Mouse (Mus musculus): Measurements from ENCODE around the gene Resp18. TPM values are rescaled to one million over a fixed set of nuclear protein-coding genes. Genes with fewer than 3 reads are reported as not detected.
A peak's percentile ranks its signal among the peaks of the same experiment; 100 is the strongest.
"Not testable (repeated sequence)": the region's sequence is repeated elsewhere in the genome, so short reads cannot be mapped to it uniquely, and the experiment has no call there.

Gene Resp18
- total RNA-seq, 4 experiments from 2014 or later, result not detected

GRCm38 (mm10) chr1:75236117-75237050, 41.8 kb downstream of the Resp18 start, which contains the start of gene Dnajb2:
Gene Dnajb2, plus strand, starts transcription at chr1:75236406.
- peak; percentile 81 to 88 for DNase-seq (ENCODE audit: low spot score in 2 of 2)

GRCm38 (mm10) chr1:75234606-75235005, 43.6 kb downstream of the Resp18 start:
- DNase-seq (ENCODE audit: low spot score in 2 of 2), result no peak

GRCm38 (mm10) chr1:75232489-75232888, 45.7 kb downstream of the Resp18 start:
- DNase-seq (ENCODE audit: low spot score in 2 of 2), result not testable (repeated sequence)

- no peak for DNase-seq (ENCODE audit: low spot score in 2 of 2)
Observed at GRCm38 (mm10) chr1:75231664-75232152, 46.5 kb downstream of the Resp18 start, which contains the start of gene A630095N17Rik. Gene A630095N17Rik, minus strand, starts transcription at chr1:75232102.

GRCm38 (mm10) chr1:75231224-75231623, 47.0 kb downstream of the Resp18 start:
- no peak for DNase-seq (ENCODE audit: low spot score in 2 of 2)

GRCm38 (mm10) chr1:75230335-75230994, 47.8 kb downstream of the Resp18 start:
- DNase-seq (ENCODE audit: low spot score in 2 of 2), result no peak

- DNase-seq (ENCODE audit: low spot score in 2 of 2), result no peak
Observed at GRCm38 (mm10) chr1:75229158-75229557, 49.1 kb downstream of the Resp18 start.

- DNase-seq (ENCODE audit: low spot score in 2 of 2), result no peak
Observed at GRCm38 (mm10) chr1:75227653-75228052, 50.6 kb downstream of the Resp18 start.

GRCm38 (mm10) chr1:75226138-75226537, 52.1 kb downstream of the Resp18 start:
- DNase-seq (ENCODE audit: low spot score in 2 of 2), result no peak

GRCm38 (mm10) chr1:75225473-75225872, 52.7 kb downstream of the Resp18 start:
- DNase-seq (ENCODE audit: low spot score in 2 of 2), result no peak

- no peak for DNase-seq (ENCODE audit: low spot score in 2 of 2)
Observed at GRCm38 (mm10) chr1:75223532-75223931, 54.7 kb downstream of the Resp18 start.

GRCm38 (mm10) chr1:75222926-75223325, 55.3 kb downstream of the Resp18 start:
- DNase-seq (ENCODE audit: low spot score in 2 of 2), result no peak

Other genes starting within 250 kb of the Resp18 start
- gene Nhej1, start 153.2 kb downstream of the Resp18 start, total RNA-seq (2022), result 1 to 10 TPM; 4.3 to 5.7 (median 4.7) TPM
- gene Slc23a3, start 144.5 kb downstream of the Resp18 start, total RNA-seq (2022), result under 1 TPM in 2 of 4 experiments, not detected in 2; 0.22 to 0.27 TPM
- 10 to 100 TPM; 15.6 to 18.5 (median 15.9) TPM for gene Cnppd1, start 135.7 kb downstream of the Resp18 start, total RNA-seq (2022)
- 10 to 100 TPM in 1 of 4 experiments, 1 to 10 TPM in 3; 7.6 to 10.3 (median 9.2) TPM for gene Retreg2, start 135.6 kb downstream of the Resp18 start, total RNA-seq (2022)
- 10 to 100 TPM; 14.1 to 20.1 (median 15.3) TPM for gene Zfand2b, start 109.8 kb downstream of the Resp18 start, total RNA-seq (2022)
- gene Abcb6, start 98.0 kb downstream of the Resp18 start, total RNA-seq (2022), result 10 to 100 TPM; 18.4 to 20.8 (median 19.1) TPM
- gene Ankzf1, start 86.3 kb downstream of the Resp18 start, total RNA-seq (2022), result 1 to 10 TPM; 3.4 to 5.9 (median 4.2) TPM
- gene Atg9a, start 86.2 kb downstream of the Resp18 start, total RNA-seq (2022), result 100 to 1,000 TPM in 3 of 4 experiments, 10 to 100 TPM in 1; 98.1 to 122 (median 111) TPM
- gene Glb1l, start 67.6 kb downstream of the Resp18 start, total RNA-seq (2022), result 1 to 10 TPM in 2 of 4 experiments, under 1 TPM in 2; 0.73 to 2.3 (median 1.3) TPM
- 10 to 100 TPM; 15.2 to 20.5 (median 19.6) TPM for gene Stk16, start 67.6 kb downstream of the Resp18 start, total RNA-seq (2022)
- 1,000 to 10,000 TPM; 1,243 to 1,380 (median 1,348) TPM for gene Tuba4a, start 58.5 kb downstream of the Resp18 start, total RNA-seq (2022)
- gene A630095N17Rik, start 46.3 kb downstream of the Resp18 start, total RNA-seq (2022), result not detected
- gene Dnajb2, start 42.0 kb downstream of the Resp18 start, total RNA-seq (2022), result 10 to 100 TPM; 84.3 to 97.1 (median 85.1) TPM
- gene Ptprn, start 13.9 kb downstream of the Resp18 start, total RNA-seq (2022), result under 1 TPM in 3 of 4 experiments, not detected in 1; 0.07 to 0.31 (median 0.08) TPM
- gene Dnpep, start 39.6 kb upstream of the Resp18 start, total RNA-seq (2022), result 10 to 100 TPM; 38.7 to 46.5 (median 44.1) TPM
- 1,000 to 10,000 TPM; 2,187 to 2,605 (median 2,481) TPM for gene Des, start 81.9 kb upstream of the Resp18 start, total RNA-seq (2022)
- gene Speg, start 96.9 kb upstream of the Resp18 start, total RNA-seq (2022), result 100 to 1,000 TPM; 283 to 320 (median 317) TPM
- 10 to 100 TPM; 41.1 to 50.3 (median 42.8) TPM for gene Gmppa, start 157.5 kb upstream of the Resp18 start, total RNA-seq (2022)
- gene Asic4, start 172.0 kb upstream of the Resp18 start, total RNA-seq (2022), result not detected
- gene Chpf, start 200.9 kb upstream of the Resp18 start, total RNA-seq (2022), result 1 to 10 TPM; 2.0 to 3.5 (median 2.5) TPM
- not detected for gene Tmem198, start 201.1 kb upstream of the Resp18 start, total RNA-seq (2022)
- 10 to 100 TPM; 22.2 to 38.4 (median 28.3) TPM for gene Obsl1, start 228.0 kb upstream of the Resp18 start, total RNA-seq (2022)
- gene Inha, start 228.7 kb upstream of the Resp18 start, total RNA-seq (2022), result 1 to 10 TPM in 3 of 4 experiments, under 1 TPM in 1; 0.59 to 2.0 (median 1.5) TPM
- gene Stk11ip, start 243.1 kb upstream of the Resp18 start, total RNA-seq (2022), result 1 to 10 TPM; 7.1 to 9.9 (median 8.8) TPM

Measured in gastrocnemius, adult 8-10 months (tissue).